Mouse (Mus musculus) liver, embryonic 14.5 days (tissue): ENCODE results near the gene Gm4907.
"Not testable (repeated sequence)": the region's sequence is repeated elsewhere in the genome, so short reads cannot be mapped to it uniquely, and the experiment has no call there.

Experiments used
- CTCF ChIP-seq: IDR thresholded peaks from 2 replicates; pipeline ENCODE4 v1.5.1; 2016; ENCODE audit warnings: antibody characterized with exemption, low read depth, control low read depth
- EP300 ChIP-seq: IDR thresholded peaks from 2 replicates; pipeline ENCODE4 v1.6.1; 2016; ENCODE audit warnings: antibody characterized with exemption, low read depth

DNA sequence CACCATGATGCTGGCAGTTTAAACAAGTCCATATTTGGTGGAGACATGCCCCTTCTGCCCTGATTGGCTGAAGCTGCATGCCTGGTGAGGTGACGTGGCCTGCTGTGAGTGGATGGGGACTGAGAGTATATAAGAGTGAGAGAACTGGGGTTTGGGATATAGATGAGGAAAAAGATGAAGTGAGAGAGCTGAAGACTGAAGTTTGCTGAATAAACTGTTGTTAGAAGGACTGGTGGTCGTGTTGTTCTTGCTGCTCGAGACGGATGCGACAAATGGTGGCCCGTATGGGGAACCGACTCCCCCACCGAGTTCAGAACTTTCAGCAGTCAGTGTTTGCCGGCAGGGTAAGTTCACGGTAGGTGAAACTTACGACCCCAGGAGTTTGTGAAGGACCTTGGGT lies 48.6 kb upstream of the Gm4907 start:
- TF ChIP-seq CTCF, EP300: not testable (repeated sequence)
